Mouse (Mus musculus) embryo, embryonic 10 days (tissue): ENCODE measurements around the gene Igflr1.

Source experiments
- DNase-seq: peaks from one replicate; pipeline ENCODE4 v3.0.0-alpha.2; 2015; ENCODE audit warnings: low spot score

Gene Igflr1

GRCm38 (mm10) chr7:30553810-30554584 is 11.2 kb upstream of the Igflr1 start:
- no peak for DNase-seq

- DNase-seq, result no peak
These were observed 8.2 kb upstream of the Igflr1 start for GRCm38 (mm10) chr7:30556894-30557536.

- DNase-seq, result no peak
These were observed 7.2 kb upstream of the Igflr1 start for GRCm38 (mm10) chr7:30557901-30558514.

- no peak for DNase-seq
These were observed 6.4 kb upstream of the Igflr1 start for GRCm38 (mm10) chr7:30558656-30559442.

- peak; percentile 96 for DNase-seq
These were observed 5.7 kb upstream of the Igflr1 start, which contains the start of gene Lin37 for GRCm38 (mm10) chr7:30559443-30559954. Gene Lin37, minus strand, starts transcription at chr7:30559838.

- DNase-seq, result no peak
These were observed 4.9 kb upstream of the Igflr1 start for GRCm38 (mm10) chr7:30560296-30560695.

GRCm38 (mm10) chr7:30562526-30563116 is 2.6 kb upstream of the Igflr1 start:
- DNase-seq, result peak; percentile 62

GRCm38 (mm10) chr7:30563117-30563905 is 1.9 kb upstream of the Igflr1 start, which contains the start of the genes U2af1l4, Gm49396 and Psenen:
Gene U2af1l4, plus strand, starts transcription at chr7:30563301.
Gene Gm49396, plus strand, starts transcription at chr7:30563344.
Gene Psenen, minus strand, starts transcription at chr7:30563627.
- DNase-seq, result peak; percentile 100

- DNase-seq, result no peak
These were observed 1.3 kb upstream of the Igflr1 start for GRCm38 (mm10) chr7:30563906-30564280.

- DNase-seq, result no peak
These were observed 806 bp downstream of the Igflr1 start for GRCm38 (mm10) chr7:30566033-30566432.

GRCm38 (mm10) chr7:30567555-30567954 is 2.3 kb downstream of the Igflr1 start:
- no peak for DNase-seq

- DNase-seq, result no peak
These were observed 7.2 kb downstream of the Igflr1 start for GRCm38 (mm10) chr7:30572389-30572788.

- no peak for DNase-seq
These were observed 7.7 kb downstream of the Igflr1 start for GRCm38 (mm10) chr7:30572969-30573368.

- no peak for DNase-seq
These were observed 14.7 kb downstream of the Igflr1 start for GRCm38 (mm10) chr7:30579950-30580349.

- DNase-seq, result no peak
These were observed 16.3 kb downstream of the Igflr1 start for GRCm38 (mm10) chr7:30581547-30581946.

- no peak for DNase-seq
These were observed 19.1 kb downstream of the Igflr1 start for GRCm38 (mm10) chr7:30584339-30584738.

- no peak for DNase-seq
These were observed 19.9 kb downstream of the Igflr1 start for GRCm38 (mm10) chr7:30585170-30585569.

GRCm38 (mm10) chr7:30586455-30587020 is 21.3 kb downstream of the Igflr1 start:
- no peak for DNase-seq

- DNase-seq, result peak; percentile 28
These were observed 22.8 kb downstream of the Igflr1 start for GRCm38 (mm10) chr7:30587842-30588667.
